Mouse (Mus musculus): ENCODE data around the gene Apold1.

Apold1 gene

DNA sequence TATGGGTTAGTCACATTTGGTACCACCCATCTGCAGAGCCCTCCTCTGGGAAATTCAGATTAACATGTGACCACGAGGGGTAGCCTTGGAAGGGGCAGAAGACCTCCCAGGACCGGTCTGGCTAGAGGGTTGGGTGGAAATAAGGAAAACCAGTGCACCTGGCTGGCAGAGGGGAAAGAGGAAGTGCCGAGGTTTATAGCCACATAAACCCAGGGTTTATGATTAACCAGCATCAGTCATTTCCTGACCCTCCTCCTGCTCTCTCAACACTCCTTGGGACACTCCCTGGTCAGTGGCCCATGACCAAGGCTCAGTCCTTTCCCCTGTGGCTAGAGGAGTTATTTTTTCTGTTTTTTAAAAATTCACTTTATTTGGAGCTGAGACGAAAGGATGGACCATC lies 47.7 kb downstream of the Apold1 start:
- DNase-seq (ENCODE audit: inconsistent ontology term): no peak
